Mouse (Mus musculus): ENCODE measurements around the gene Pbld2. TPM values are rescaled to one million over a fixed set of nuclear protein-coding genes. Genes with fewer than 3 reads are reported as not detected.

The Pbld2 gene
- polyA plus RNA-seq, 1 experiment, result 2.5 TPM

DNA sequence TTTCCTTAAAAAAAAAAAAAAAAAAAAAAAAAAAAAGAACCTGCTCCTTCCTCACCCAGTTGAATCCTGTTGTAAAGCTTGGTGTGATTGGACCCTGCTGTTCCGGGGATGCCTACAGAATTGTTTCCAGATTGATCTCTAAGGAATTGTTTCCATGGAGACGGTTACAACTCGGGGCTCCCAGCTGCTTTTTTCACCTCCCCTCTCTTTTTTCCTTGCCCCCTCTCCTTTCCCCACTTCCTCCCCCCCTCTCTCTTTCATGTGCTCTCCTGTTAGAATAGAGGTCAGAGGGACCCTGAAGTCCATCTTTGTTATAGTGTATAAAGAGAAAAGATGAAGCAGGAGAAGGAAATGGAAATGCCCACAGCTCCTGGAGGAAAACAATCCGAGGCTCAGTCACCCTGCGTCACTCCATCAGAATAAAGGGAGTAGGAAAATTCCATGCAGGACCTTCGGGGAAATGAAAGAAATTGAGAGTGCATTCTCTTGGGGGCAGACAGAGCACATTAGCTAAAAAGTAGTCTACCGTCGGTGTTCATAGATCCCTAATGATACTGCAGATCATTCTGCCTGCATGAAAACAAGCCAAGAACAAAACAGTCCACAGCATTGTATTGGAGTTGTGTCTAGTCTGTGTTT is 2.2 kb downstream of the Pbld2 start:
- Histone ChIP-seq H3K4me1 (ENCODE audit: control insufficient read depth, insufficient read depth, low read length) (no peaks in the 10 kb centered on the region; the same call in 1 of the 2 replicates), H3K27me3 (ENCODE audit: control insufficient read depth, insufficient read depth, low read length) (no peaks in the 10 kb centered on the region), H3K27ac (ENCODE audit: insufficient read depth, low read length) (no peak overlapping the region), H3K4me3 (replicated peaks; ENCODE audit: insufficient read depth, low read depth, low read length) (no peak overlapping the region)
- no peak for TF ChIP-seq POLR2A (IDR thresholded peaks at IDR 0.05; ENCODE audit: borderline replicate concordance, insufficient read depth, low read length)
- no peak for TF ChIP-seq CTCF (IDR thresholded peaks at IDR 0.05; ENCODE audit: borderline replicate concordance, insufficient read depth, low read depth, low read length)
- whole genome bisulfite sequencing, result 49% methylated on average over 8 of the region's 8 CpGs
- no peak for DNase-seq

DNA sequence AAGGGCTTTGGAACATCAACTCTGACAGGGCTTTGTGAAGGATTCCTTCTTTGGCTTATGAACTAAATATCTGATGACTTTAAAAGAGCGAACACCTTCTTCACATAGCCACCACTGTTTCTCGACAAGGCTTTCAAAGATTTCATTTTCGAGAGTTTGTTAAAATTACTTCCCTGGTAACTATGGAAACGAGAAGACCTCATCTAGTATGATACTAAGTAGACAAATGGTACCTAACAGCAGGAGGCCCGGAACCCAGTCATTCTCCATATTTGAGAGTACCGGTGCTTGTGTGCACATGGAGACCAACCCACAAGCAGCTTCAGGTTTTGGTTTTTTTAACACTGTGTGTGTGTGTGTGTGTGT is 2.7 kb downstream of the Pbld2 start:
- H3K27me3 ChIP-seq (ENCODE audit: control insufficient read depth, insufficient read depth, low read length), result no peaks in the 10 kb centered on the region
- no peak overlapping the region for H3K4me3 ChIP-seq (replicated peaks; ENCODE audit: insufficient read depth, low read depth, low read length)
- TF ChIP-seq CTCF (IDR thresholded peaks at IDR 0.05; ENCODE audit: borderline replicate concordance, insufficient read depth, low read depth, low read length) (no peak), POLR2A (IDR thresholded peaks at IDR 0.05; ENCODE audit: borderline replicate concordance, insufficient read depth, low read length) (no peak)
- 50% methylated on average over 6 of the region's 6 CpGs for WGBS
- H3K4me1 ChIP-seq (ENCODE audit: control insufficient read depth, insufficient read depth, low read length), result no peaks in the 10 kb centered on the region
- H3K27ac ChIP-seq (ENCODE audit: insufficient read depth, low read length), result no peak overlapping the region
- DNase-seq, result no peak

DNA sequence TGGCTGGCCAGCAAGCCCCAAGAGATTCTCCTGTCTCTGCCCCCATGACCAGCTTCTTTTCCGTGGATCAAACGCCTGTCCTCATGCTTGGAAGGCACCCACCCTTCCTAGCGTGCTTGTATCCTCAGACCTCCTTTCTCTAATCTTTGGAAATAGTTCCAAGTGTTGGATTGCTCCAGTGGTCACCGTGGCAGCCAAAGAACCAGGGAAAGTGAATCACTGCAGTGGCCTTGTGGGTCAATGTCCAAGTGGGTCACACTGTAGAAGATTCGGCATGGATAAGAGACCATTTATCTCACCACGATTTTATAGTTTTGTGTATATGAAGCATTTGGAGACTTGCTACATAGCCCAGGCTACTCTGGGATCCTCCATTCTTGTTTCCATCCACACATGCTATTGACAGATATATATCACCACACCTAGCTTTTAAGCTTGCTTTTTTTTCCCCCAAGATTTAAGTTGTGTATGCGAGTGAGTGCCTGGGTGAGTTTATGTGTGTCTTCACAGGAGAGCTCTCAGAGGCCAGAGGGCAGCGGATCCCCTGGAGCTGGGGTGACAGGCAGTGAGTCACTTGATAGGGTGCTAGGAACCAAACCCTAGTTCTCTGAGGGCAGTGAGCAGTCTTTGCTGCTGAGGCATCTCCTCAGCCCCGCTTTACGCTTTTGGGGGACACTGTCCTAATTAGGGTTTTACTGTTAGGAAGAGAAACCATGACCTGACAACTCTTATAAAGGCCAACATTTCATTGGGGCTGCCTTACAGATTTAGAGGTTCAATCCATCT is 3.5 kb downstream of the Pbld2 start:
- WGBS, result 87% methylated on average over 10 of the region's 10 CpGs
- DNase-seq, result no peak
- TF ChIP-seq POLR2A (IDR thresholded peaks at IDR 0.05; ENCODE audit: borderline replicate concordance, insufficient read depth, low read length), result no peak
- TF ChIP-seq CTCF (IDR thresholded peaks at IDR 0.05; ENCODE audit: borderline replicate concordance, insufficient read depth, low read depth, low read length), result no peak
- Histone ChIP-seq H3K4me1 (ENCODE audit: control insufficient read depth, insufficient read depth, low read length) (no peaks in the 10 kb centered on the region), H3K27me3 (ENCODE audit: control insufficient read depth, insufficient read depth, low read length) (no peaks in the 10 kb centered on the region), H3K27ac (ENCODE audit: insufficient read depth, low read length) (no peak overlapping the region), H3K4me3 (replicated peaks; ENCODE audit: insufficient read depth, low read depth, low read length) (no peak overlapping the region)

DNA sequence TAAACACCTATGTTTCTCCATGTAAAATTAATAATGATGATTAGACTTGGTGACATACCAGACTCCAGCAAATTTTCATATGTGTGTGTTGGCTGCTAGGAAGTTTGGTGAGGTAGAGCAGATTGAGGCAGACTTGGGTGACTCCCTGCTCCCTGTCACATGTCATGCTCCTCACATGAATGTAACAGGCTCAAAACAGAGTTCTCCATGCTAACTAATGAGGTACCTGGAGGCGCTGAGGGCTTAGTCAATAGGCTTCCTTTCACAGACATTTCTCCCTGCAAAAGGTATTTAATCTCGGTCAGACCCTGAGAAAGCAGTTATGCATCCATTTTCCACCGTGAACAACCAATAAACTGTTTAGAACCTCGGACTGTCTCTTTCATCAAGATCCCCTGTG is 4.3 kb downstream of the Pbld2 start:
- TF ChIP-seq POLR2A (IDR thresholded peaks at IDR 0.05; ENCODE audit: borderline replicate concordance, insufficient read depth, low read length) (no peak), CTCF (IDR thresholded peaks at IDR 0.05; ENCODE audit: borderline replicate concordance, insufficient read depth, low read depth, low read length) (no peak)
- Histone ChIP-seq H3K27me3 (ENCODE audit: control insufficient read depth, insufficient read depth, low read length) (no peaks in the 10 kb centered on the region), H3K4me1 (ENCODE audit: control insufficient read depth, insufficient read depth, low read length) (no peaks in the 10 kb centered on the region), H3K27ac (ENCODE audit: insufficient read depth, low read length) (no peak overlapping the region), H3K4me3 (replicated peaks; ENCODE audit: insufficient read depth, low read depth, low read length) (no peak overlapping the region)
- 44% methylated on average over 4 of the region's 4 CpGs for WGBS
- DNase-seq, result no peak

DNA sequence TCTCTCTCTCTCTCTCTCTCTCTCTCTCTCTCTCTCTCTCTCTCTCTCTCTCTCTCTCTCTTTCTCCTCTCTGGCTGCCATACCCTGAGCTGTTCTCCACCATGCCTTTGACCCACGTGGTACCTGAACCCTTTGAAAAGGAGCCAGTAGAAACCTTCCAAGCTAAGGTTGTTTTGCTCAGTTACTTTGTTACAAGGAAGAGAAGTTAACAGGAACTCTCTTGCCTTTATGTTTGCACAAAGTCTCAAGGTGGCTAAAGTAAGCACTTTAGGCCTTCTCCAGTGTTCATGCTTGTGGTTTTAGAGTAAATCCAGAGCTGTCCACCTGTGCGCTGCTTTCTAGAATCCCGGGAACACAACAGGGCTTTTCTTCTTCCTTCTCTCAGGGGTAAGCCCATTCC is 8.2 kb downstream of the Pbld2 start:
- no peak overlapping the region for H3K4me3 ChIP-seq (replicated peaks; ENCODE audit: insufficient read depth, low read depth, low read length)
- H3K27me3 ChIP-seq (ENCODE audit: control insufficient read depth, insufficient read depth, low read length), result no peaks in the 10 kb centered on the region
- WGBS, result 86% methylated on average over 3 of the region's 3 CpGs
- TF ChIP-seq POLR2A (IDR thresholded peaks at IDR 0.05; ENCODE audit: borderline replicate concordance, insufficient read depth, low read length) (no peak), CTCF (IDR thresholded peaks at IDR 0.05; ENCODE audit: borderline replicate concordance, insufficient read depth, low read depth, low read length) (no peak)
- DNase-seq, result no peak
- no peak overlapping the region for H3K27ac ChIP-seq (ENCODE audit: insufficient read depth, low read length)
- H3K4me1 ChIP-seq (ENCODE audit: control insufficient read depth, insufficient read depth, low read length), result no peaks in the 10 kb centered on the region

DNA sequence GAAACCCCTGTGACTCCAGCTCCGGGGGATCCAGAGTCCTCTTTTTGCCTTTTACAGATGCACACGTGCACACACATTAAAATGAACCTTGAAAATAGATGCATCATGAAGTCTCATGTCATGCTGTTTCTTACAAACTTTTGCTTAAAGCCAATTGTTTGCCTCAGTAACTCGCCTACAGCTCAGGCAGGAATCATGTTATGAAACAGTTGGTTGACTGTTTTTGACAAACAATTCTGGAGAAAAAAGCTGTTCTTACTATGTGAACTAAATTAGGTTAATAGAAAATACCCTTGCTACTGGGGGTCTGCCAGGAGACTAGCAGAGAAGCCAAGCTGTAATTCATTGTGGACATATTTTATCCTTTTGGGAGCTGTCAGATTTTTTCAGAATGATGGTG is 8.8 kb downstream of the Pbld2 start:
- WGBS, result 37% methylated on average over 3 of the region's 3 CpGs
- no peak for TF ChIP-seq POLR2A (IDR thresholded peaks at IDR 0.05; ENCODE audit: borderline replicate concordance, insufficient read depth, low read length)
- no peak for TF ChIP-seq CTCF (IDR thresholded peaks at IDR 0.05; ENCODE audit: borderline replicate concordance, insufficient read depth, low read depth, low read length)
- H3K27ac ChIP-seq (ENCODE audit: insufficient read depth, low read length), result no peak overlapping the region
- no peaks in the 10 kb centered on the region for H3K4me1 ChIP-seq (ENCODE audit: control insufficient read depth, insufficient read depth, low read length)
- H3K4me3 ChIP-seq (replicated peaks; ENCODE audit: insufficient read depth, low read depth, low read length), result no peak overlapping the region
- DNase-seq, result no peak
- no peaks in the 10 kb centered on the region for H3K27me3 ChIP-seq (ENCODE audit: control insufficient read depth, insufficient read depth, low read length)

DNA sequence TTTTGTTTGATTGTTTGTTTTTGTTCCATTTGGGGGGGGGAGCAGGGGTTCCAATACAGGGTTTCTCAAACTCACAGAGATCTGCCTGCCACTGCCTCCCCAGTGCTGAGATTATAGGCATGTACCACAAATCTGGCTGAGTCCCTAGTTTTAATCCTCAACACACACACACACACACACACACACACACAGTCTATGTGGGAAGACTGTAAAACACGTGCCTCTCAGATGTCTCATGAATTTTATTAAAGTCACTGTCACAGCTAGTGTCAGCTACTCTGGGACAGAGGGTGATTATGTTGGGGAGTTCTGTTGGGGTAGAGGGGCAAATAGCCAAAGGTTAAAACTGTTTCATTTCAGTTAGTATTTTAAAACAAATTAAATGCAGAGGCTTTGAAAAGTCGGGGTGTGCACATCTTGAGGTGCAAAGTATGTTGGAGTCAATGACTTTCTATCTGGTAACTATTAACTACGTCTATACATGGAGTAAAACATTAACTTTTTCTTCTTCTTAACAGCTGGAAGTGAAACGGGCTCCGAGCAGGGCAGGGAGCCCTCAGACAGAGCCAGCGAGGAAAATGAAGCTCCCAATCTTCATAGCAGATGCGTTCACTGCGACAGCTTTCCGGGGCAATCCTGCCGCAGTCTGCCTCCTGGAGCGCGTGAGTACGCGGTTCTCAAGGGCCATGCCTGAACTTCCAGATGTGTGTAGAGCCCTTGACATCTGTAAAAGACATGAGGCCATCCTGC is 14.6 kb downstream of the Pbld2 start:
- no peak for DNase-seq
- Histone ChIP-seq H3K27me3 (ENCODE audit: control insufficient read depth, insufficient read depth, low read length) (no peaks in the 10 kb centered on the region), H3K27ac (ENCODE audit: insufficient read depth, low read length) (no peak overlapping the region), H3K4me1 (ENCODE audit: control insufficient read depth, insufficient read depth, low read length) (no peaks in the 10 kb centered on the region), H3K4me3 (replicated peaks; ENCODE audit: insufficient read depth, low read depth, low read length) (no peak overlapping the region)
- no peak for TF ChIP-seq POLR2A (IDR thresholded peaks at IDR 0.05; ENCODE audit: borderline replicate concordance, insufficient read depth, low read length)
- TF ChIP-seq CTCF (IDR thresholded peaks at IDR 0.05; ENCODE audit: borderline replicate concordance, insufficient read depth, low read depth, low read length), result no peak
- WGBS, result 73% methylated on average over 14 of the region's 14 CpGs
